Mouse (Mus musculus) CH12.LX (cell line): ENCODE data around the gene Son. TPM values are rescaled to one million over a fixed set of nuclear protein-coding genes. Genes with fewer than 3 reads are reported as not detected.

Source experiments
- DNase-seq: peaks from one replicate; pipeline ENCODE4 v3.0.0-alpha.2; 2013; ENCODE audit errors: extremely low read depth
- H3K27ac ChIP-seq: 2 replicates; pipeline ENCODE4 v1.5.1; 2012; ENCODE audit warnings: low read depth, mild to moderate bottlenecking, control low read depth, moderate library complexity; ENCODE audit not compliant: insufficient read depth
- H3K27me3 ChIP-seq: replicated peaks from 2 replicates; pipeline ENCODE3; 2012; ENCODE audit warnings: inconsistent platforms
- H3K36me3 ChIP-seq, 2 experiments: replicated peaks in 1 of 2; 2 replicates each; pipeline versions ENCODE3 to v1.6.1; 2012; ENCODE audit warnings: inconsistent platforms in 1 of 2, low read length in 1 of 2, mild to moderate bottlenecking in 1 of 2, mixed read lengths in 1 of 2, moderate library complexity in 1 of 2; ENCODE audit not compliant: control insufficient read depth in 1 of 2, insufficient read depth in 1 of 2
- H3K4me1 ChIP-seq, 2 experiments: 2 replicates each; pipeline ENCODE4 v1.6.1; 2012; ENCODE audit warnings: inconsistent platforms in 1 of 2, moderate library complexity in 1 of 2; ENCODE audit not compliant: insufficient read depth in 2 of 2, control insufficient read depth in 1 of 2
- H3K4me2 ChIP-seq: 2 replicates; pipeline ENCODE4 v1.6.1; 2012; ENCODE audit warnings: low read depth, mild to moderate bottlenecking, control low read depth; ENCODE audit not compliant: poor library complexity, insufficient read depth, severe bottlenecking
- H3K4me3 ChIP-seq, 3 experiments: fragments of 150-350 bp in 1 of 3; sonication (generic) in 1 of 3; replicated peaks in 1 of 3; 2 replicates each; pipeline versions ENCODE3 to v1.5.1; 2011 to 2012; ENCODE audit warnings: low read depth in 2 of 3, low read length in 2 of 3, mild to moderate bottlenecking in 2 of 3, moderate library complexity in 2 of 3, control low read depth in 1 of 3, improper control_type of control experiment in 1 of 3, inconsistent platforms in 1 of 3, mixed read lengths in 1 of 3; ENCODE audit not compliant: poor library complexity in 1 of 3
- H3K79me2 ChIP-seq: replicated peaks from 2 replicates; pipeline ENCODE4 v1.6.1; 2012; ENCODE audit warnings: mild to moderate bottlenecking, moderate library complexity; ENCODE audit not compliant: control insufficient read depth, poor library complexity, insufficient read depth, severe bottlenecking; ENCODE audit errors: extremely low read depth
- H3K9ac ChIP-seq: 2 replicates; pipeline ENCODE4 v1.6.1; 2012; ENCODE audit warnings: low read depth, mild to moderate bottlenecking, control low read depth, moderate library complexity; ENCODE audit not compliant: insufficient read depth
- H3K9me3 ChIP-seq: replicated peaks from 2 replicates; pipeline ENCODE3; 2012; ENCODE audit warnings: low read length, inconsistent platforms, mixed read lengths
- BHLHE40 ChIP-seq: IDR thresholded peaks from 2 replicates; pipeline ENCODE4 v1.6.1; 2011; ENCODE audit warnings: mild to moderate bottlenecking, low read depth, low read length, improper control_type of control experiment
- CHD2 ChIP-seq: IDR thresholded peaks from 2 replicates; pipeline ENCODE4 v1.6.1; 2011; ENCODE audit warnings: low read length, improper control_type of control experiment
- E2F4 ChIP-seq: IDR thresholded peaks from 2 replicates; pipeline ENCODE4 v1.6.1; 2011; ENCODE audit warnings: low read depth, low read length, improper control_type of control experiment; ENCODE audit not compliant: insufficient replicate concordance
- ELF1 ChIP-seq: IDR thresholded peaks from 2 replicates; pipeline ENCODE4 v1.6.1; 2014; ENCODE audit warnings: low read depth, mild to moderate bottlenecking, inconsistent platforms, low read length, improper control_type of control experiment
- EP300 ChIP-seq: IDR thresholded peaks from 2 replicates; pipeline ENCODE4 v1.6.1; 2011; ENCODE audit warnings: low read length, improper control_type of control experiment
- GABPA ChIP-seq: IDR thresholded peaks from 2 replicates; pipeline ENCODE4 v1.6.1; 2012; ENCODE audit warnings: low read depth, low read length, improper control_type of control experiment, inconsistent platforms; ENCODE audit not compliant: insufficient replicate concordance
- IRF4 ChIP-seq: IDR thresholded peaks from 2 replicates; pipeline ENCODE4 v1.6.1; 2014; ENCODE audit warnings: low read depth, mild to moderate bottlenecking, inconsistent platforms, low read length, improper control_type of control experiment
- KAT2A ChIP-seq: IDR thresholded peaks from 2 replicates; pipeline ENCODE4 v1.6.1; 2012; ENCODE audit warnings: low read length, improper control_type of control experiment, inconsistent platforms; ENCODE audit not compliant: insufficient replicate concordance
- MAX ChIP-seq: IDR thresholded peaks from 2 replicates; pipeline ENCODE4 v1.6.1; 2011; ENCODE audit warnings: low read length, improper control_type of control experiment
- MYC ChIP-seq: IDR thresholded peaks from 2 replicates; pipeline ENCODE4 v1.6.1; 2011; ENCODE audit warnings: low read depth, mild to moderate bottlenecking, improper control_type of control experiment, low read length
- NRF1 ChIP-seq: IDR thresholded peaks from 2 replicates; pipeline ENCODE4 v1.6.1; 2014; ENCODE audit warnings: low read depth, mild to moderate bottlenecking, inconsistent platforms, low read length, improper control_type of control experiment, moderate library complexity
- POLR2A ChIP-seq: IDR thresholded peaks from 2 replicates; pipeline ENCODE4 v1.6.1; 2011; ENCODE audit warnings: low read depth, mild to moderate bottlenecking, improper control_type of control experiment, low read length
- POLR2AphosphoS2 ChIP-seq: IDR thresholded peaks from 2 replicates; pipeline ENCODE4 v1.6.1; 2011; ENCODE audit warnings: low read depth, low read length, improper control_type of control experiment
- RCOR1 ChIP-seq: conservative IDR thresholded peaks from 2 replicates; pipeline ENCODE4 v1.6.1; 2012; ENCODE audit warnings: low read depth, mild to moderate bottlenecking, inconsistent platforms, low read length, improper control_type of control experiment
- SIN3A ChIP-seq: IDR thresholded peaks from 2 replicates; pipeline ENCODE4 v1.6.1; 2012; ENCODE audit warnings: low read length, improper control_type of control experiment, inconsistent platforms
- UBTF ChIP-seq: IDR thresholded peaks from 2 replicates; pipeline ENCODE4 v1.6.1; 2012; ENCODE audit warnings: low read depth, mild to moderate bottlenecking, inconsistent platforms, low read length, improper control_type of control experiment, moderate library complexity
- USF2 ChIP-seq: conservative IDR thresholded peaks from 2 replicates; pipeline ENCODE4 v1.6.1; 2011; ENCODE audit warnings: low read depth, low read length, improper control_type of control experiment
- ZC3H11A ChIP-seq: IDR thresholded peaks from 2 replicates; pipeline ENCODE4 v1.6.1; 2012; ENCODE audit warnings: low read depth, mild to moderate bottlenecking, inconsistent platforms, low read length, improper control_type of control experiment
- dilution Hi-C: fragments of 300-500 bp; cut with MboI; formaldehyde crosslinking; loops from 2 replicates; pipeline ENCODE4 v1.14.3; 2020; ENCODE audit warnings: low sequenced_read_pairs; ENCODE audit not compliant: extremely low pct_unique_long_range_greater_than_20kb, extremely low pct_ligation_motif_present
- in situ Hi-C: fragments of 300-500 bp; cut with MboI; formaldehyde crosslinking; loops from 3 replicates; pipeline ENCODE4 v1.14.3; 2019; ENCODE audit warnings: low sequenced_read_pairs, low pct_ligation_motif_present, low pct_unique_long_range_greater_than_20kb, mixed read lengths
- polyA plus RNA-seq: library from polyadenylated mRNA; unstranded; fragments of >175 nt; gene quantifications from 2 replicates; pipeline ENCODE4 v1.2.1, GENCODE M21; 2012; ENCODE audit warnings: low read depth; ENCODE audit not compliant: insufficient read length
- total RNA-seq, 2 experiments: library from RNA; depleted of rRNA; stranded (reverse); fragments of 300-350 nt in 1 of 2; fragments of >200 nt in 1 of 2; gene quantifications; 2 replicates each; pipeline ENCODE4 v1.2.3; 2012 to 2014

Gene Son
- total and polyA plus RNA-seq, 3 experiments, result 126 to 271 (median 206) TPM

DNA sequence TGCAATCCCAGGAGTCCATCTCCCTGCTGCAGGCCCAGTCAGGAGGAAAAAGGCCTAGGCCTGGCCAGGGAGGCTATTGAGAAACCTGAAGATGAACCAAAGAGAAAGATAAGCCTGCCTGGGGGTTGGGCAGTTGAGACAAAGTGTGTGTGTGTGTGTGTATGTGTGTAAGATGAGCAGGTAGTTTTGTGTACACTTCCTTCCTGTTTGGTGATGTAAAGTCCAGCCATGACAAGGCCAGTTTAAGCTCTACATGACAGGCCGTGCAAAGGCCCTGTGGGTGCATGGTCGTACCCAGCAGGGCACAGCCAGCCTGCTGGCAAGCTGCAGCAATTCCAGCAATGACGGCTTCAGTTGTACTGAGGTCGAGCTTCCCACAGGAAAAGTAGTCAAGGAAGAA, 17.6 kb upstream of the Son start:
- in situ Hi-C loops, result no loop called here
- Histone ChIP-seq H3K27me3 (no peaks in the 10 kb centered on the region), H3K9me3 (no peaks in the 10 kb centered on the region), H3K27ac (no peak overlapping the region), H3K36me3 (peaks cover 87 to 91% of the 10 kb centered on the region in 2 experiments), H3K9ac (no peak overlapping the region), H3K4me3 (no peak overlapping the region), H3K79me2 (no peaks in the 10 kb centered on the region; the same call in 1 of the 2 replicates), H3K4me1 (no peaks in the 10 kb centered on the region), H3K4me2 (no peak overlapping the region)
- no peak for DNase-seq
- dilution Hi-C loops, result no loop called here
- TF ChIP-seq ZC3H11A, result no peak
- no peak for TF ChIP-seq E2F4
- TF ChIP-seq ELF1, result no peak
- TF ChIP-seq UBTF, result no peak
- TF ChIP-seq POLR2A, result 0 out of 2 replicates have a peak, but pooled peaks have one; percentile 8
- no peak for TF ChIP-seq MAX

DNA sequence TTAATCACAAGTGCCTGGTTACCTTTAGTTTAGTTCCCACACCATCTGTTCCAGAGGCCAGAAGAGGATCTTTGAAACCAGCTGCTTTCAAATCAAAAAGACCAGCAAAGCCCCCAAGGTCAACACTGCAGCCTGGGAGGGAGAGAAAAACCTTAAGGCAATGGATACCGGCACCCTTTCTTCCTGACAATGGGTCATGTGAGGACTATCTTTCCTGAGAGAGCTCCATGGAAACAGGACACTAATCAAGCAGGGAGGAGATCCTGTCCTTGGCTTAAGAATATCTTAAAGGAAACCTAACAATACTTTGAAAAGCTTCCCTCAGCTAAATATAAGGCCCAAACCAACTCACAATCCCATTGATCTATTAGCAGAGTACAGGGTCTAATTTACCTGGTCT, 16.7 kb upstream of the Son start:
- dilution Hi-C loops (no loop called here), in situ Hi-C loops (no loop called here)
- no peak overlapping the region for H3K27ac ChIP-seq
- peaks cover 84 to 91% of the 10 kb centered on the region in 2 experiments for H3K36me3 ChIP-seq
- no peaks in the 10 kb centered on the region for H3K27me3 ChIP-seq
- no peaks in the 10 kb centered on the region for H3K9me3 ChIP-seq
- no peak overlapping the region for H3K4me2 ChIP-seq
- no peak overlapping the region for H3K9ac ChIP-seq
- no peak for TF ChIP-seq POLR2AphosphoS2
- no peak for TF ChIP-seq BHLHE40
- no peak for TF ChIP-seq RCOR1
- no peak for TF ChIP-seq SIN3A
- no peak for TF ChIP-seq CHD2
- no peak for TF ChIP-seq KAT2A
- TF ChIP-seq NRF1, result no peak
- no peak for TF ChIP-seq IRF4
- TF ChIP-seq EP300, result no peak
- TF ChIP-seq USF2, result no peak
- TF ChIP-seq MYC, result no peak
- TF ChIP-seq GABPA, result no peak
- no peak for TF ChIP-seq UBTF
- H3K79me2 ChIP-seq, result no peaks in the 10 kb centered on the region; the same call in 1 of the 2 replicates
- DNase-seq, result no peak
- no peaks in the 10 kb centered on the region for H3K4me1 ChIP-seq
- H3K4me3 ChIP-seq, result no peak overlapping the region
